Mouse (Mus musculus): Measurements from ENCODE around the gene Kiss1. TPM values are rescaled to one million over a fixed set of nuclear protein-coding genes. Genes with fewer than 3 reads are reported as not detected.

Kiss1 gene
- not detected in 2 replicates for polyA plus RNA-seq (2012; rRNA removed; ENCODE audit: low replicate concordance)

DNA sequence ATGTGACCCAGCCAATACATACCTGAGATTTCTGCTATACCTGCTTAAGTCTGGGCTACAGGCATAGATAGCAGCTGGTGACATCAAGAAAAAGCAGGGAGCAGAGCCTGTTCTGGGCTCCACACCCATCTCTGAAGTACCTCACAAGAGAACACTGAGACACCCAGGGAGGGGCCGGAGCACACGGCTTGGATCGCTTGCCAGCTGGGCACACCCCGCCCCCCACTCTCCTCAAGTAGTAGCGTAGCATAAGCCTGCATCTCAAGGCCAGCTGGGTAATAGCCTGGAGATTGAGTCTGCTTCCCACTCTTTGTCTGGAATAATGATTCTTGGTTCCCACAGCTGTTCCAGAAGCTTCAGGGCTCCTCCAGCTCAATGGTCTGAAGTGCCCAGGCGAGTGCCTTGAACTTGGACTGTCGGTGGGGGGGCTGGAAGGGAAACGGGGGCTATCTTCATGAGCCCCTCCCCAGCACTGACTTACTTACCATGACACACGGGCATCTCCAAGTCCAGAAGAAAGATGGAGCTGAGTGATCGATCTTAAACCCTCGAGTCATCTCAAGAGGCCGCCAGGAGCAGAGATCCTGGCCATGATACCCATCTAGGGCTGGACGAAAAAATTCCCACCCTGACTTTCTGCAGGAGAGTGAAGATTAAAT lies at the start of gene Kiss1:
Kiss1 (plus strand) TSS at position 609 of the 659 bp plus-strand sequence.

DNA sequence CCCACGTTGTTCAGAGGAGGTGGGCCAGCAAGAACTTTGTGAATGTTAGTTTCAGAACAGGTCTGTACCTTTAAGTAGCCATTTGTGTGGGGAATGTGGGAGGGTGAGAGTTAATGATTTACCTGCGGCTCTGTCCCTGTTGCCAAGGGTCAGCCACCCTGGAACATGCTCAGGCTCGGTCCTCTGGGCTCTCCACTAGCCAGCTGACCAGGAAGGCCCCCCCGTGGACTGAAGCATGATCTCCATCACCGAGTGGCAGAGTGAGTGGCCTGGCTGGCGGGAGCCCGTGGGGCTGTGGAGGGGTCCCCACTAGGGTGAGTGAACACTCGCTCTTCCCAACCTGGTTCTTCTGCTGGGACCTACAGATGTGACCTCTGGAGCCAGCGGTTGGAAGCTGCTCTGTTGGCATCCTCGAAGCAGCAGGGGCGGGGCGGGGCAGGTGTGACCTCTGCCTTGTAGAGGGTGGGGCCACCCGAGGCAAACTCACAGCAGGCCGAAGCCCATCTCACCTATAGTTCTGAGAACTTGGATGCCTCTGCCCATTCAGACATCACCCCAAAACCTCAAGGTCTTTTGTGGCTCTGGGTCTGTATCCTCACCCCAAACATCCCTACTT lies 11.9 kb upstream of the Kiss1 start, which contains the start of gene Golt1a:
Golt1a (plus strand) TSS at position 149 of the 616 bp plus-strand sequence.

DNA sequence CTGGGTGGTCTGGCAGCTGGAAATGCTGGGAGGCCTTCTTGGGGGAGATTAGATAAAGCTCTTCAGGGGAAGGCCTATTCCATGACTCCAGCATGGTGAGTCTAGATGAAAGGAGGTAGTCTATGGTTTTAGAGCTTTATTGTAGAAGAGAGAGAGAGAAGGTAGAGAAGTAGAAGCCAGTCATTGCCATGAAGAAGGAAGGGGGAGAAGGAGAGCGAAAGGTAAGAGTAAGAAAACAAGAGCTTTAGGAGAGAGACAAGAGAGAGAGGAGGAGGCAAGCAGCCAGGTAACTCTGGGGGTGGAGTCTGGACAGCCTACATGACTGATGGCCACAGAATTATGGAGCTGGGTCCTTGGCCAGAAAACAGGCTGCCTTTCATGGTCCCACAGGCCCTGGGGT lies 28.5 kb downstream of the Kiss1 start, which contains the start of gene Ren1:
Ren1 (plus strand) TSS at position 301 of the 400 bp plus-strand sequence.

DNA sequence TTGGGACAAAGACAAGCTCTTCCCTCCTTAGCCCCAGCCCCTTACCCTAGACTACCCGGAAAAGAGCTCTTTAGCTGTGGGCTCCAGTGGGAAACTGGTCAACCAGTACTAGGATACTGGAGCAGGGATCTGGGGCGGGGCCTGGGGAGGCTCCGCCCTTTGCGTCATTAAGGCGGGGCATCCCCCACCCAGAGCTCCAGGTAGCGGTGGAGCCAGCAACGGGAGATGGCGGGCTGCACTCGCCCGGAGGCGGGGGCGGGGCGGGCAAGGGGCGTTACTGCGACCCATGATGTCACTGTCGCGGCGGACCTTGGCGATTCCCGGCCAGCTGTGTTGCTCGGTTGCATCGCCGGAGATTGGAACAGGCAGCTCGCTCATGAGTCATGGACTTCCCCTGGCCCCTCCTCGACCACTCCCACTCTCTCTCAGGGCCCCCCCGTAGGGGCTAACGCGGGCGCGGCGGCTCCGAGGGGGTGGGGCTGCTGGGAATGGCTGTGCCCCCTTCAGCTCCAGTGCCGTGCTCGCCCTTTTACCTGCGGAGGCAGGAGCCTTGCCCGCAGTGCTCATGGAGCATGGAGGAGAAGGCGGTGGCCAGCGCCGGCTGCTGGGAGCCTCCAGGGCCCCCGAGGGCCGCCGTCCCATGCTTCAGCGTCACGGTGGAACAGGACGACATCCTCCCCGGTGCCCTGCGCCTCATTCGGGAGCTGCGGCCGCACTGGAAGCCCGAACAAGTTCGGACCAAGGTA lies 41.8 kb downstream of the Kiss1 start, which contains the start of gene Etnk2:
Etnk2 (plus strand) TSS at position 297 of the 746 bp plus-strand sequence.

Other genes with a start within 250 kb of the Kiss1 start
- gene Ppp1r15b, start 190.7 kb upstream of the Kiss1 start, polyA plus RNA-seq (2012; rRNA removed; ENCODE audit: low replicate concordance): 26.4 and 31.0 TPM in 2 replicates
- gene Plekha6, start 157.7 kb upstream of the Kiss1 start, polyA plus RNA-seq (2012; rRNA removed; ENCODE audit: low replicate concordance): 35.9 and 78.5 TPM in 2 replicates
- 34.7 and 60.4 TPM in 2 replicates for gene Golt1a, start 12.1 kb upstream of the Kiss1 start, polyA plus RNA-seq (2012; rRNA removed; ENCODE audit: low replicate concordance)
- 0.36 TPM in 1 of 2 replicates, not detected in the other for gene Ren1, start 28.6 kb downstream of the Kiss1 start, polyA plus RNA-seq (2012; rRNA removed; ENCODE audit: low replicate concordance)
- gene Etnk2, start 41.7 kb downstream of the Kiss1 start, polyA plus RNA-seq (2012; rRNA removed; ENCODE audit: low replicate concordance): 0.50 and 0.70 TPM in 2 replicates
- 47.7 and 115 TPM in 2 replicates for gene Sox13, start 102.5 kb downstream of the Kiss1 start, polyA plus RNA-seq (2012; rRNA removed; ENCODE audit: low replicate concordance)

Data from duodenum, adult 2 months (tissue).